Mouse (Mus musculus) heart, adult 2 months (tissue): Measurements from ENCODE around the gene Slc25a45. TPM values are rescaled to one million over a fixed set of nuclear protein-coding genes. Genes with fewer than 3 reads are reported as not detected.

Source experiments
- DNase-seq, 2 experiments: peaks; one replicate each; pipeline ENCODE4 v3.0.0; 2021
- H3K27ac ChIP-seq: fragments of 200-600 bp; 2 replicates; pipeline ENCODE4 v1.8.1; 2022
- H3K27me3 ChIP-seq: fragments of 200-500 bp; 2 replicates; pipeline ENCODE4 v1.6.1; 2012; ENCODE audit warnings: mild to moderate bottlenecking, low read length, inconsistent platforms, mixed read lengths; ENCODE audit not compliant: control insufficient read depth, insufficient read depth
- H3K36me3 ChIP-seq: fragments of 200-500 bp; 2 replicates; pipeline ENCODE4 v1.6.1; 2012; ENCODE audit warnings: low read length, inconsistent platforms; ENCODE audit not compliant: control insufficient read depth, insufficient read depth
- H3K4me1 ChIP-seq: fragments of 200-500 bp; 2 replicates; pipeline ENCODE4 v1.6.1; 2011; ENCODE audit warnings: low read length; ENCODE audit not compliant: control insufficient read depth, insufficient read depth
- H3K4me3 ChIP-seq: fragments of 200-600 bp; 2 replicates; pipeline ENCODE4 v1.8.1; 2022
- H3K79me2 ChIP-seq: fragments of 200-500 bp; replicated peaks from 2 replicates; pipeline ENCODE4 v1.6.1; 2012; ENCODE audit warnings: mild to moderate bottlenecking, inconsistent platforms, low read length, moderate library complexity, mixed read lengths; ENCODE audit not compliant: control insufficient read depth, insufficient read depth
- H3K9ac ChIP-seq: fragments of 200-500 bp; 2 replicates; pipeline ENCODE4 v1.6.1; 2012; ENCODE audit warnings: low read depth, mild to moderate bottlenecking, control low read depth, inconsistent platforms, low read length, mixed read lengths
- CTCF ChIP-seq: fragments of 200-600 bp; IDR thresholded peaks from 2 replicates; pipeline ENCODE4 v1.8.1; 2022; ENCODE audit warnings: antibody characterized with exemption, mild to moderate bottlenecking, moderate library complexity
- EP300 ChIP-seq: fragments of 200-500 bp; IDR thresholded peaks from 2 replicates; pipeline ENCODE4 v1.6.1; 2011; ENCODE audit warnings: low read depth, low read length, control low read depth; ENCODE audit not compliant: insufficient read depth
- POLR2A ChIP-seq: fragments of 200-500 bp; IDR thresholded peaks from 2 replicates; pipeline ENCODE4 v1.6.1; 2011; ENCODE audit warnings: mild to moderate bottlenecking, low read depth, low read length, control low read depth; ENCODE audit not compliant: insufficient read depth
- WGBS: fragments of 180-500 bp; shearing (Covaris S2); methylation state at CpG from one replicate; pipeline ENCODE4 v1.1.7; 2018; 5-methylcytosine and 5-hydroxymethylcytosine counted together
- intact Hi-C: fragments of 180-260 bp; cut with DNase I; formaldehyde crosslinking; loops from one replicate; pipeline ENCODE4 v1.15.1; 2025
- polyA plus RNA-seq: library from polyadenylated mRNA; depleted of rRNA; stranded (reverse); fragments of >200 nt; gene quantifications from 2 replicates; pipeline ENCODE4 v1.2.3, GENCODE M21; 2012
- total RNA-seq, 2 experiments: library from RNA; stranded (reverse); gene quantifications; 2 replicates each; pipeline ENCODE4 v1.2.3; 2021

Slc25a45 gene
- total and polyA plus RNA-seq, 3 experiments: 2.8 to 7.9 (median 2.8) TPM

GRCm38 (mm10) chr19:5913007-5913719 is 35.6 kb downstream of the Slc25a45 start, which contains the start of gene Dpf2:
Gene Dpf2, minus strand, starts transcription at chr19:5913010.
- no peak for DNase-seq
- peaks cover 13% of the 10 kb centered on the region for H3K4me1 ChIP-seq
- peak within 1 kb of the TSS; percentile 93 for H3K27ac ChIP-seq
- peaks cover 17% of the 10 kb centered on the region for H3K36me3 ChIP-seq
- H3K4me3 ChIP-seq: peak within 1 kb of the TSS; percentile 84
- H3K79me2 ChIP-seq: peaks cover 11% of the 10 kb centered on the region
- no peaks in the 10 kb centered on the region for H3K27me3 ChIP-seq
- WGBS: 17% methylated on average over 13 of the region's 13 CpGs
- TF ChIP-seq POLR2A (no peak), CTCF (no peak), EP300 (no peak)
- intact Hi-C loops: loop anchor here (5.0 kb wide), 1 partner anchor 204 kb away; the partner anchor contains the start of gene Sac3d1
- peak within 1 kb of the TSS; percentile 99 for H3K9ac ChIP-seq

- peaks cover 2% of the 10 kb centered on the region for H3K36me3 ChIP-seq
- peak; percentile 63 to 64 for DNase-seq
Observed at GRCm38 (mm10) chr19:5921715-5922114, 44.1 kb downstream of the Slc25a45 start.

GRCm38 (mm10) chr19:5922119-5922942 is 44.7 kb downstream of the Slc25a45 start:
- H3K27me3 ChIP-seq: no peaks in the 10 kb centered on the region
- WGBS: 26% methylated on average over 15 of the region's 15 CpGs
- peak overlapping the region; percentile 30 for H3K9ac ChIP-seq
- TF ChIP-seq POLR2A: peak; percentile 54; the same call in 1 of the 2 replicates
- peak; percentile 96 for TF ChIP-seq EP300
- no peak for TF ChIP-seq CTCF
- H3K4me1 ChIP-seq: peaks cover 12% of the 10 kb centered on the region
- H3K27ac ChIP-seq: peak overlapping the region; percentile 98
- peak; percentile 63 to 77 for DNase-seq
- intact Hi-C loops: loop anchor here (2.0 kb wide), 1 partner anchor 92 kb away; the partner anchor contains the start of gene Capn1
- no peaks in the 10 kb centered on the region; the same call in 1 of the 2 replicates for H3K36me3 ChIP-seq
- H3K4me3 ChIP-seq: peak overlapping the region; percentile 40
- H3K79me2 ChIP-seq: peaks cover 5% of the 10 kb centered on the region; the same call in 1 of the 2 replicates

More at GRCm38 (mm10) chr19:5921715-5922114, 44.1 kb downstream of the Slc25a45 start:
- 24% methylated on average over 9 of the region's 9 CpGs for WGBS
- Histone ChIP-seq H3K4me1 (peaks cover 12% of the 10 kb centered on the region), H3K4me3 (peak overlapping the region; percentile 40), H3K27me3 (no peaks in the 10 kb centered on the region), H3K9ac (peak overlapping the region; percentile 30), H3K79me2 (peaks cover 7% of the 10 kb centered on the region; the same call in 1 of the 2 replicates), H3K27ac (peak overlapping the region; percentile 98)
- intact Hi-C loops: loop anchor here (2.0 kb wide), 1 partner anchor 93 kb away; the partner anchor contains the start of gene Capn1
- no peak for TF ChIP-seq CTCF
- peak; percentile 73; the same call in 1 of the 2 replicates for TF ChIP-seq EP300
- no peak; the same call in 1 of the 2 replicates for TF ChIP-seq POLR2A

- H3K9ac ChIP-seq: peak overlapping the region; percentile 10
- H3K27me3 ChIP-seq: no peaks in the 10 kb centered on the region
- TF ChIP-seq POLR2A (no peak), CTCF (no peak), EP300 (no peak)
- WGBS: 74% methylated on average over 3 of the region's 3 CpGs
- H3K4me3 ChIP-seq: peak overlapping the region; percentile 80
- H3K36me3 ChIP-seq: no peaks in the 10 kb centered on the region; the same call in 1 of the 2 replicates
- peak overlapping the region; percentile 98 for H3K27ac ChIP-seq
- no peak for DNase-seq
- 0 out of 2 replicates have a peak, but pooled peaks cover 5% of the 10 kb centered on the region for H3K79me2 ChIP-seq
- intact Hi-C loops: loop anchor here (2.0 kb wide), 1 partner anchor 92 kb away; the partner anchor contains the start of gene Capn1
- peaks cover 12% of the 10 kb centered on the region for H3K4me1 ChIP-seq
Observed at GRCm38 (mm10) chr19:5922963-5923362, 45.4 kb downstream of the Slc25a45 start.

- intact Hi-C loops: loop anchor here (1.0 to 2.0 kb wide), 3 partner anchors 17 to 91 kb away; partner anchors contain the start of gene Capn1
- peak; percentile 86 for TF ChIP-seq CTCF
- TF ChIP-seq EP300: peak; percentile 66; the same call in 1 of the 2 replicates
- TF ChIP-seq POLR2A: peak; percentile 32; the same call in 1 of the 2 replicates
- peak overlapping the region; percentile 98 for H3K27ac ChIP-seq
Observed at GRCm38 (mm10) chr19:5923990-5924712, 46.5 kb downstream of the Slc25a45 start.

More at GRCm38 (mm10) chr19:5923990-5924712, 46.5 kb downstream of the Slc25a45 start:
- under 1% methylated on average over 38 of the region's 38 CpGs for WGBS
- peak overlapping the region; percentile 90 for H3K9ac ChIP-seq
- DNase-seq: peak; percentile 92 to 95
- H3K4me1 ChIP-seq: peaks cover 14% of the 10 kb centered on the region
- 0 out of 2 replicates have a peak, but pooled peaks cover 3% of the 10 kb centered on the region for H3K79me2 ChIP-seq
- H3K27me3 ChIP-seq: no peaks in the 10 kb centered on the region
- no peaks in the 10 kb centered on the region; the same call in 1 of the 2 replicates for H3K36me3 ChIP-seq
- H3K4me3 ChIP-seq: peak overlapping the region; percentile 80
